Mouse (Mus musculus): ENCODE data around the gene Polr2f. TPM values are rescaled to one million over a fixed set of nuclear protein-coding genes. Genes with fewer than 3 reads are reported as not detected.

The Polr2f gene
- total RNA-seq, 2 experiments from 2014 or later: 60.5 to 113 TPM

Other genes starting within 250 kb of the Polr2f start
- not detected in 2 replicates for gene Gm49510, start 241.3 kb upstream of the Polr2f start, total RNA-seq (2014; fragmentation: Nextera tagmentation)
- 1.1 TPM in 1 of 2 replicates, not detected in the other for gene Gm49510, start 241.3 kb upstream of the Polr2f start, total RNA-seq (2017)
- 58.0 and 70.8 TPM in 2 replicates for gene Sh3bp1, start 241.2 kb upstream of the Polr2f start, total RNA-seq (2014; fragmentation: Nextera tagmentation)
- 19.3 and 29.4 TPM in 2 replicates for gene Sh3bp1, start 241.2 kb upstream of the Polr2f start, total RNA-seq (2017)
- 10.6 and 19.8 TPM in 2 replicates for gene Pdxp, start 227.1 kb upstream of the Polr2f start, total RNA-seq (2014; fragmentation: Nextera tagmentation)
- 4.0 and 6.4 TPM in 2 replicates for gene Pdxp, start 227.1 kb upstream of the Polr2f start, total RNA-seq (2017)
- gene Lgals1, start 214.3 kb upstream of the Polr2f start, total RNA-seq (2014; fragmentation: Nextera tagmentation): 677 and 745 TPM in 2 replicates
- gene Lgals1, start 214.3 kb upstream of the Polr2f start, total RNA-seq (2017): 746 and 991 TPM in 2 replicates
- gene Nol12, start 206.1 kb upstream of the Polr2f start, total RNA-seq (2014; fragmentation: Nextera tagmentation): 34.4 and 60.8 TPM in 2 replicates
- 20.1 and 30.7 TPM in 2 replicates for gene Nol12, start 206.1 kb upstream of the Polr2f start, total RNA-seq (2017)
- gene Triobp, start 193.3 kb upstream of the Polr2f start, total RNA-seq (2014; fragmentation: Nextera tagmentation): 44.7 and 55.4 TPM in 2 replicates
- 20.6 and 32.3 TPM in 2 replicates for gene Triobp, start 193.3 kb upstream of the Polr2f start, total RNA-seq (2017)
- gene H1f0, start 112.6 kb upstream of the Polr2f start, total RNA-seq (2014; fragmentation: Nextera tagmentation): 10.6 and 17.0 TPM in 2 replicates
- gene H1f0, start 112.6 kb upstream of the Polr2f start, total RNA-seq (2017): 19.6 and 24.4 TPM in 2 replicates
- gene Galr3, start 99.1 kb upstream of the Polr2f start, total RNA-seq (2014; fragmentation: Nextera tagmentation): 0.73 TPM in 1 of 2 replicates, not detected in the other
- gene Galr3, start 99.1 kb upstream of the Polr2f start, total RNA-seq (2017): 0.65 and 2.1 TPM in 2 replicates
- gene Ankrd54, start 78.1 kb upstream of the Polr2f start, total RNA-seq (2014; fragmentation: Nextera tagmentation): 14.5 and 21.9 TPM in 2 replicates
- gene Ankrd54, start 78.1 kb upstream of the Polr2f start, total RNA-seq (2017): 14.0 and 20.8 TPM in 2 replicates
- gene Eif3l, start 65.8 kb upstream of the Polr2f start, total RNA-seq (2014; fragmentation: Nextera tagmentation): 228 and 235 TPM in 2 replicates
- gene Eif3l, start 65.8 kb upstream of the Polr2f start, total RNA-seq (2017): 310 and 312 TPM in 2 replicates
- gene Micall1, start 32.1 kb upstream of the Polr2f start, total RNA-seq (2014; fragmentation: Nextera tagmentation): 7.6 and 13.5 TPM in 2 replicates
- gene Micall1, start 32.1 kb upstream of the Polr2f start, total RNA-seq (2017): 4.1 and 7.1 TPM in 2 replicates
- gene 1700088E04Rik, start 244 bp downstream of the Polr2f start, total RNA-seq (2014; fragmentation: Nextera tagmentation): not detected in 2 replicates
- gene 1700088E04Rik, start 244 bp downstream of the Polr2f start, total RNA-seq (2017): not detected in 2 replicates
- not detected in 2 replicates for gene Sox10, start 24.2 kb downstream of the Polr2f start, total RNA-seq (2014; fragmentation: Nextera tagmentation)
- gene Sox10, start 24.2 kb downstream of the Polr2f start, total RNA-seq (2017): not detected in 2 replicates
- 7.8 and 11.3 TPM in 2 replicates for gene Pick1, start 88.2 kb downstream of the Polr2f start, total RNA-seq (2014; fragmentation: Nextera tagmentation)
- 5.3 and 8.4 TPM in 2 replicates for gene Pick1, start 88.2 kb downstream of the Polr2f start, total RNA-seq (2017)
- gene Gm49486, start 88.4 kb downstream of the Polr2f start, total RNA-seq (2014; fragmentation: Nextera tagmentation): 0.83 TPM in 1 of 2 replicates, not detected in the other
- gene Gm49486, start 88.4 kb downstream of the Polr2f start, total RNA-seq (2017): 0.52 TPM in 1 of 2 replicates, not detected in the other
- not detected in 2 replicates for gene Slc16a8, start 113.8 kb downstream of the Polr2f start, total RNA-seq (2014; fragmentation: Nextera tagmentation)
- gene Slc16a8, start 113.8 kb downstream of the Polr2f start, total RNA-seq (2017): not detected in 2 replicates
- not detected in 2 replicates for gene Baiap2l2, start 144.5 kb downstream of the Polr2f start, total RNA-seq (2014; fragmentation: Nextera tagmentation)
- not detected in 2 replicates for gene Baiap2l2, start 144.5 kb downstream of the Polr2f start, total RNA-seq (2017)
- 15.3 and 20.4 TPM in 2 replicates for gene Pla2g6, start 187.4 kb downstream of the Polr2f start, total RNA-seq (2014; fragmentation: Nextera tagmentation)
- 9.2 and 13.0 TPM in 2 replicates for gene Pla2g6, start 187.4 kb downstream of the Polr2f start, total RNA-seq (2017)
- 0.41 TPM in 1 of 2 replicates, not detected in the other for gene Maff, start 205.6 kb downstream of the Polr2f start, total RNA-seq (2014; fragmentation: Nextera tagmentation)
- 2.8 TPM in 2 replicates for gene Maff, start 205.6 kb downstream of the Polr2f start, total RNA-seq (2017)